Mouse (Mus musculus): ENCODE measurements around the gene Sox10.
A peak's percentile ranks its signal among the peaks of the same experiment; 100 is the strongest.

The Sox10 gene

GRCm38 (mm10) chr15:79165140-79165539 is at the start of gene Sox10:
Gene Sox10 (minus strand): TSS chr15:79165240.
- no peak for DNase-seq (ENCODE audit: low read depth, low spot score)

GRCm38 (mm10) chr15:79213591-79213990 is 48.6 kb upstream of the Sox10 start:
- DNase-seq (ENCODE audit: low read depth, low spot score): no peak

DNA sequence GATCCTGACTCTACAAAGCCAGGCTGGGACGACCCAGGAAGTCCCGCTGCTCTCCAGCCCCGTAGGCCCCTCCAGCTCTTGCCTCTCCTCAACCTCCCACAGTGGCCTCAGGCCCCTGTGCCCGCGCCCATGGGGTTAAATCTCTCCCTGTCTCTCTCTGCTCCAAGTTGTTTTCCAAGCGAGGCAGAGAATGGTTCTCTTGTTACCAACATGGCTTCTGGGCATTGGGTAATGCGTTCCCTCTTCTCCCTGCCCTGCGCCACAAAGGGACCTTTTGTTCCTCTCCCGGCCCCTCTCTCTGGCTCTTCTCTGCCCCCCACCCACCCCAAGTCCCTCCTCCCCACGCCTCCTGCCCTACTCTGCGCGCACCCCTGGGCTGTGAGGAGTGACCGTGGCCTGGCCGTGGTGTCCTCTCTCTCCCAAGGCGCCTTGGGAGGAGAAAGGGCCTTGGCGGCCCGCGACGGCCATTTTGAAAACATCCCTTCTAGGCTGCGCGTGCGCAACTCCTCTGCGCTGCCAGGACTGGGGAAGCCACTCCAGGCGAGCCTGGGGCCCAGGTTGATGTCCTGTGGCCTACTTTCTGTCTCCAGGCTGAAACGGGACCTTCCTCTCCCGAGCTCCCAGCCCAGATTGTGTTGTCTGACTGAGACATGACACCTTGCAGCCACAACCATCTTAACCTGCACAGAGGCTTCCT is 47.9 kb upstream of the Sox10 start:
- DNase-seq (ENCODE audit: low read depth, low spot score): no peak

DNA sequence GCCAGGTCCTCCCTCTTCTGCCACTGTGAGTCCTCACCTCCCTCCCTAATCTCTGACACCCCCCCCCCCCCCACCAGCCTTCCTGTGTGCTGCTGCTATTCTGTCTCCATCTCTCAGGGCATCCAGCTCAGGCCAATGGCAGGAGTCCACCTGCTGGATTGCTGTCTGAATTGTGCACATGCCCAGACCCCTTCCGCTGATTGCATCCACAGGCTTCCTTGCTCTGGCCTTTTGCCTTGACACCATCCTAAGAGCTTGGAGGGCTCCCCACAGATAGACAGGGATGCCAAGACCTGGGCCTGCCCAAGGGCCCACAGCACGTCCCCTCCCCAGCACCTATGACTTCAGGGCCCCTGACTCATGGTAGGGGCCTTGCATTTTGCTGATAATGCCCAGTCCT is 45.3 kb upstream of the Sox10 start:
- no peak for DNase-seq (ENCODE audit: low read depth, low spot score)

GRCm38 (mm10) chr15:79208758-79209439 is 43.9 kb upstream of the Sox10 start:
- no peak for DNase-seq (ENCODE audit: low read depth, low spot score)

DNA sequence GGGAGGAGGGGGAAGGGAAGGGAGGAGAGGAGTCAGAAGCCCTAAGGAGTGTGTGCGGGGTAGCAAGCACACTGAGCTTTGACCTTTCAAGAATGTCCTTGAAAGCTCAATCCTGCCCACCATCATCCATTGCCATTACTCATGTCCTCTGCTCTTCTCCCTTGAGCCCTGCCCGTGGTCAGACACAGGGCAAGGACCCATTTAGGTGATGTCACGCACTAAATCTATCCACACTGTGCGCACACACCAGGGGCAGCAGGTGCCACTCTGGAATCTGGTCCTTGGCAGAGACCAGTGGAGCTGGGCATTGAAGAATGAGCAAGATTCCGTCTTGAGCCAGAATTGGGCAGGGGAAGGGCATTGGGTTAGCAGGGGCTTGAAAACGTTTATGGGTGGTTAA is 43.2 kb upstream of the Sox10 start:
- no peak for DNase-seq (ENCODE audit: low read depth, low spot score)

DNA sequence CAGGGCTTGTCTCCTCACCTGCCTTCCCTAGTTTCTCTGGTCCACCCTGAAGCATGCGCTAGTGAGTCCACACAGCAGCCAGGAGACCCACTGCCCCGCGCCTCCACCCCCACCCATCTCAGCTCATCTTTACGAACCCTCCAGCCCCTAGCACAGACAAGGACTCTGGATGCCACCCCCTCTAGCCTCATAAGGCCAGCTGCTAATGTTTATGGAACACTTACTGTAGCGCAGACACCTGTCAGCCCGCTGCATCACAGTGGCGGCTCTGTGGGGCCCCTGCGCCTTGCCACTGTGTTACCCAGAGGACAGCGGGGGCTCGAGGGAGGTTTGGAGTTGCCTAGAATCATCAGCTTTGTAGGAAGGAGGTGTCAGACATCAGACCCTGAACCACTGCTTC is 37.5 kb upstream of the Sox10 start:
- DNase-seq (ENCODE audit: low read depth, low spot score): no peak

- DNase-seq (ENCODE audit: low read depth, low spot score): no peak
Observed at GRCm38 (mm10) chr15:79201491-79202150, 36.6 kb upstream of the Sox10 start.

- no peak for DNase-seq (ENCODE audit: low read depth, low spot score)
Observed at GRCm38 (mm10) chr15:79199390-79199976, 34.4 kb upstream of the Sox10 start.

DNA sequence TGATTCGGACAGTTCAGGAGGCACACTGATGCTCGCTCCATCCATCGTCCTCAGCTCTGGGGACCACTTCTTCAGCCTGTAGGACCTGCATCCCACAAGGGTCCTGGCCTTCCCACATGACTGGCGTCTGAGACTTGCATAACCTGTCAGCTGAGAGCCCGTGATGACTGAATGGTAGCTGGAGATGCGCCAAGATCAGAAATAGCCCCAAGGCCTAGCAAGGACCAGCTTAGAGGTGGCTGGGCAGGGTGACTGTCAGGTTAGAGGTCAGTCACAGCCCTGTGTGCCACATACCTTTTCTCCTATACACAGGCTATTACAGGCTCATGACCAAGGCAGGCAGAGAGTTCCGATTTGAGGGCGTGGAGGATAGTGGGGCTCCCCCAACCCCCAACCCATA is 30.5 kb upstream of the Sox10 start:
- DNase-seq (ENCODE audit: low read depth, low spot score): no peak

GRCm38 (mm10) chr15:79194946-79195345 is 29.9 kb upstream of the Sox10 start:
- no peak for DNase-seq (ENCODE audit: low read depth, low spot score)

- DNase-seq (ENCODE audit: low read depth, low spot score): no peak
Observed at GRCm38 (mm10) chr15:79194048-79194447, 29.0 kb upstream of the Sox10 start.

- peak; percentile 34 for DNase-seq (ENCODE audit: low read depth, low spot score)
Observed at GRCm38 (mm10) chr15:79192885-79193845, 28.1 kb upstream of the Sox10 start.

DNA sequence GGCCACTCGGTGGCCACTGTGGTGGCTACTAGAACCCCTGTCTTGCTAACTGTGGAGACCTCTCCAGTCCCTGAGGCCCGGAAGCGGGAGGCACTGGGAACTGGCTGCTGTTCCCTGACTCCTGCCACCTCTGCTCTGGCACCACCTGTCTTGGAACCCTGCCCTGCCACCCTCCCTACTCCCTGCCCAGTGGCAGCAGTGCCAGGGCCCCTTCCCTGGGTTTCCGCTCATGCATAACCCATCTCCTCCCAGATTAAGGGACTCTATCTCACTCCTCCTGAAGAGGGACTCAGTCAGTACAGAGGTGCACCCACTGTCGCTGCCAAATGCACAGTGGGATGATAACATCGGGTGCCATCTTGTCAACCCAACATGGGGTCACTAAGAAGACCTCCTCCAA is 27.4 kb upstream of the Sox10 start:
- no peak for DNase-seq (ENCODE audit: low read depth, low spot score)

- DNase-seq (ENCODE audit: low read depth, low spot score): no peak
Observed at GRCm38 (mm10) chr15:79191426-79191825, 26.4 kb upstream of the Sox10 start.

DNA sequence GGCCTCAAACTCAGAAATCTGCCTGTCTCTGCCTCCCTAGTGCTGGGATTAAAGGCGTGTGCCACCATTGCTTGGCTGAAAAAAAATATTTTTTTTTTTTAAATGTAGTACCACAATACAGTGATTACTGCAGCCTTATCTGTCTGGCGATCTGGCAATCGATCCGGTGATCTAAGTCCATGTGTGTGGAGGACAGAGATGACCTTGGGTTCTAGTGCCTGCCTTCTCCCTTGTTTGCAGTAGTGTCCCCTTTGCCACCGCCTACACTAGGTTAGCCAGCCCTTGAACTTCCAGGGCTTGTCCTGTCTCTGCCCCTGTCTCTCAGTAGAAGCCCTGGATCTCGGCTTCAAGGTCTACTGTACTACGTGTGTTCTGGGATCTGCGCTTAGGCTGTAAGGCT is 22.8 kb upstream of the Sox10 start:
- DNase-seq (ENCODE audit: low read depth, low spot score): no peak

- no peak for DNase-seq (ENCODE audit: low read depth, low spot score)
Observed at GRCm38 (mm10) chr15:79185213-79185612, 20.2 kb upstream of the Sox10 start.

DNA sequence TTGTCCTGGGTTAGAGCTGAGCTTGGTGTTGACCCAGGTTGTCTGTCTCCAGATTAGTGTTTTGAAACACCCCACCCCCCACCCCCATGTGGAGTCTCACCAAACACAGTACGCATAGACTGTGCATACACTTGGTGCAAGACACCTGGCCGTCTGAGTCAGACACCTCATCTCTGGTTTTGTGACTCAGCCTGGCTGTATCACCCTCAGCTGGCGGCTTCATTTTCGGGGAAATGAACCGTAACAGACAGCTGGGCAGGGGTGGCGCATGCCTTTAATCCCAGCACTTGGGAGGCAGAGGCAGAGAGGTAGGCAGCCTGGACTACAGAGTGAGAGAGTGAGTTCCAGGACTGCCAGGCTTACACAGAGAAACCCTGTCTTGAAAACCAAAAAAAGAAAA is 11.9 kb upstream of the Sox10 start:
- DNase-seq (ENCODE audit: low read depth, low spot score): no peak

- DNase-seq (ENCODE audit: low read depth, low spot score): no peak
Observed at GRCm38 (mm10) chr15:79166712-79167111, 1.7 kb upstream of the Sox10 start.

DNA sequence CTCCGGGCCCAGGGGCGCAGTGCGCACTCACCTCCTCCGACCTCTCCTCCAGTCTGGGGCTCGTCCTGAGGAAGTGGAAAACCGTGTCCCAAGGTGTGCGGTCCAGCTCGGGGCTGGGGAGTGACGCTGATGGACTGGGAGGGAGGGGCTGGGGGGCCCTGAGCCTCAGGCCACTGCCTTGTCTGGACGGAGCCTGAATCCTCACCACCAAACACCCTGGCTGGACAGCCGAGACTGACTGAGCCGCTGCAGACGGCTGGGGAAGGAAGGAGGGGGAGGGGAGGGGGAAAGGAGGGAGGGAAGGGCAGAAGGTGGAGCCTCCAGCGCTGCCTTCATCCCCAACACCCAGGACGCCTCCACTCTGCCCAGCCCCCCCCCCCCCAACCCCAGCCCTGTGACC is 789 bp downstream of the Sox10 start:
- DNase-seq (ENCODE audit: low read depth, low spot score): no peak

DNA sequence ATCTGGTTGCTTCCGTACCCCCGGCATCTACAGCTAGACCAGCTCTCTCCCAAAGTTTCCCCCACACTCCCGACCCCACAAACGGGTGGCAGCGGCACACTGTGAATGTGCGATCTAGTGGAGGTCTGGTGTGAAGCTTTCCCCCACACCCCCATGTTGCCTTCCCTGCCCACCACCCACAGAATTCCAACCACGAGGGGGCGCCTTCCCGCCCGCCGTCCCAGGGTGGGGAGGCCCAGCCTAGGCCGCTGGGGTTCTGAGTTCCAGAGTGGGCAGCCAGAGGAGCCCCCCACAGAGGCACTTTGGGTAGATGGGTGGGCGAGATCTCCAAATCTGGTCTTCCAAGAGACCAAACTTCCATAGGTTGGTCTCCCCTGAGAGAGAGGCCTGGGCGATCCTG is 2.2 kb downstream of the Sox10 start:
- no peak for DNase-seq (ENCODE audit: low read depth, low spot score)

Measured in embryo, embryonic 11.5 days (tissue).